14 mouse cellular contexts compared by ENCODE assay signal in the genomic region with DNA sequence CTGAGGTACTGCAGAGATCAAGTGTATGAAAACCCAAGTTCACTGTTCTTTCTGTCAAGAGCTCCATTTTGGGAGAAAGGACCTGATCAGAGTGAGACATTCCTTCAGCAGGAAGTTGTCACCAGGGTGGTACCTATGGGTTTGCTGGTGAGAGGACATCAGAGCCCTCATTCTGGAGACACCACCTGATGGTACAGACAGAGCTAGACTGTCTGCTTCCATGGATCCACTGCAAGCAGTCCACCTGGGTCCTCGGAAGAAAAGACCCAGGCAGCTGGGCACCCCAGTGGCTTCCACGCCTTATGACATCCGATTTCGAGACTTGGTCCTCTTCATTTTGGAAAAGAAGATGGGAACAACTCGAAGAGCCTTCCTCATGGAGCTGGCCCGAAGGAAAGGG. TPM values are rescaled to one million over a fixed set of nuclear protein-coding genes. Genes with fewer than 3 reads are reported as not detected.
"Had no signal": no experiment of that assay in that cellular context is flagged by ENCODE, and none has a peak within 500 bp of the region (broad histone marks: within the 10 kb centered on the region; RNA-seq: fewer than 3 reads in every experiment).

Gene Dntt, plus strand, starts transcription at position 57 of the 400 bp plus-strand sequence.

- DNase-seq: kidney, adult 11 months; kidney, postnatal 25 days; liver; liver, embryonic 13.5 days; liver, postnatal 0 days; lung, postnatal 14 days had no signal

- H3K4me2 ChIP-seq: kidney, embryonic 15.5 days; limb, embryonic 12.5 days; liver, embryonic 13.5 days; lung, embryonic 15.5 days; midbrain, embryonic 15.5 days had no signal

- H3K27ac ChIP-seq: kidney, embryonic 15.5 days; limb, embryonic 12.5 days; liver, embryonic 13.5 days; lung, embryonic 15.5 days; macrophage; midbrain, embryonic 15.5 days; stomach, postnatal 0 days had no signal

- ATAC-seq: liver, postnatal 0 days; midbrain, embryonic 15.5 days had no signal

- H3K9me3 ChIP-seq: kidney, embryonic 15.5 days; limb, embryonic 12.5 days; liver, embryonic 13.5 days; lung, embryonic 15.5 days; midbrain, embryonic 15.5 days had no signal

- H3K9ac ChIP-seq: kidney, embryonic 15.5 days; limb, embryonic 12.5 days; liver, embryonic 13.5 days; liver, postnatal 0 days; lung, embryonic 15.5 days; midbrain, embryonic 15.5 days had no signal

- H3K4me3 ChIP-seq: kidney, embryonic 15.5 days; limb, embryonic 12.5 days; liver, embryonic 13.5 days; lung, embryonic 15.5 days; midbrain, embryonic 15.5 days had no signal

- H3K36me3 ChIP-seq: kidney, embryonic 15.5 days; limb, embryonic 12.5 days; liver, embryonic 13.5 days; lung, embryonic 15.5 days; midbrain, embryonic 15.5 days had no signal

- H3K4me1 ChIP-seq: kidney, embryonic 15.5 days; limb, embryonic 12.5 days; liver, embryonic 13.5 days; lung, embryonic 15.5 days; midbrain, embryonic 15.5 days had no signal

- H3K27me3 ChIP-seq: kidney, embryonic 15.5 days; lung, embryonic 15.5 days; midbrain, embryonic 15.5 days had no signal

RNA-seq across cellular contexts. Expression of gene Dntt, which starts in this region (rescaled TPM):
- total RNA-seq: left cerebral cortex, postnatal 36 days had no signal
- polyA plus RNA-seq: intestine, embryonic 14.5 days; limb, embryonic 12.5 days; stomach, postnatal 0 days had no signal
